Mouse (Mus musculus) olfactory bulb, adult 2 months (tissue): Measurements from ENCODE around the gene Patl1. TPM values are rescaled to one million over a fixed set of nuclear protein-coding genes. Genes with fewer than 3 reads are reported as not detected.
"Not testable (repeated sequence)": the region's sequence is repeated elsewhere in the genome, so short reads cannot be mapped to it uniquely, and the experiment has no call there.

ENCODE experiments used
- H3K27ac ChIP-seq: fragments of 200-500 bp; 2 replicates; pipeline ENCODE4 v1.5.1; 2012; ENCODE audit warnings: low read depth, low read length; ENCODE audit not compliant: insufficient read depth
- H3K4me1 ChIP-seq: fragments of 200-500 bp; 2 replicates; pipeline ENCODE4 v1.6.1; 2012; ENCODE audit warnings: low read length; ENCODE audit not compliant: control insufficient read depth, insufficient read depth
- H3K4me3 ChIP-seq: fragments of 200-500 bp; 2 replicates; pipeline ENCODE4 v1.5.1; 2012; ENCODE audit warnings: mild to moderate bottlenecking, low read depth, low read length, moderate library complexity; ENCODE audit not compliant: insufficient read depth
- CTCF ChIP-seq: fragments of 200-500 bp; IDR thresholded peaks from 2 replicates; pipeline ENCODE4 v1.5.1; 2012; ENCODE audit warnings: low read depth, mild to moderate bottlenecking, low read length, moderate library complexity; ENCODE audit not compliant: insufficient read depth
- POLR2A ChIP-seq: fragments of 200-500 bp; IDR thresholded peaks from 2 replicates; pipeline ENCODE4 v1.6.1; 2012; ENCODE audit warnings: mild to moderate bottlenecking, low read depth, low read length, moderate library complexity; ENCODE audit not compliant: insufficient read depth
- WGBS: fragments of 180-500 bp; shearing (Covaris S2); methylation state at CpG from one replicate; pipeline ENCODE4 v1.1.7; 2018; 5-methylcytosine and 5-hydroxymethylcytosine counted together
- polyA plus RNA-seq: library from polyadenylated mRNA; stranded (reverse); fragments of >200 nt; gene quantifications from 2 replicates; pipeline ENCODE4 v1.2.4, GENCODE M21; 2012; ENCODE audit warnings: low replicate concordance; ENCODE audit not compliant: missing spikeins, insufficient read depth, insufficient read length

Gene Patl1
- polyA plus RNA-seq, 1 experiment: not detected

DNA sequence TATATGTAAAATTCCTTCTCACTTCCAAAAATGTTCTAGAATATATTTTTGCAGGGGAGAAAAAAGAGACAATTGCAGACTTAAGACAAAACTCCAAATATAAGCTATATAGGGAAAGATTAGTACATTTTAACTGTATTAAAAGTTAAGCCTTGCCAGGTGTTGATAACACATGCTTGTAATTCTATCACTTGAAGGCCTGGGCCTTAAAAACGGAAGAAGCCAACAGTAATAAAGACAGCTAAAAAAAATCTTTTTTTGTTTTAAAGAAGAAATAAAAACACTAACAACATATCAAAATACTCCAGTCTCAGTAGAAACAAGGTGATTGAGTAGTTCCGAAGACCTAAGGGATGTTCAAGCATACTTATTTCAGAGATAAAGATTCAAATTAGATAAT lies 14.2 kb downstream of the Patl1 start:
- 85% methylated on average over 2 of the region's 2 CpGs for WGBS
- H3K4me3 ChIP-seq: no peak overlapping the region
- H3K4me1 ChIP-seq: no peaks in the 10 kb centered on the region
- H3K27ac ChIP-seq: no peak overlapping the region
- TF ChIP-seq POLR2A: no peak
- no peak for TF ChIP-seq CTCF

DNA sequence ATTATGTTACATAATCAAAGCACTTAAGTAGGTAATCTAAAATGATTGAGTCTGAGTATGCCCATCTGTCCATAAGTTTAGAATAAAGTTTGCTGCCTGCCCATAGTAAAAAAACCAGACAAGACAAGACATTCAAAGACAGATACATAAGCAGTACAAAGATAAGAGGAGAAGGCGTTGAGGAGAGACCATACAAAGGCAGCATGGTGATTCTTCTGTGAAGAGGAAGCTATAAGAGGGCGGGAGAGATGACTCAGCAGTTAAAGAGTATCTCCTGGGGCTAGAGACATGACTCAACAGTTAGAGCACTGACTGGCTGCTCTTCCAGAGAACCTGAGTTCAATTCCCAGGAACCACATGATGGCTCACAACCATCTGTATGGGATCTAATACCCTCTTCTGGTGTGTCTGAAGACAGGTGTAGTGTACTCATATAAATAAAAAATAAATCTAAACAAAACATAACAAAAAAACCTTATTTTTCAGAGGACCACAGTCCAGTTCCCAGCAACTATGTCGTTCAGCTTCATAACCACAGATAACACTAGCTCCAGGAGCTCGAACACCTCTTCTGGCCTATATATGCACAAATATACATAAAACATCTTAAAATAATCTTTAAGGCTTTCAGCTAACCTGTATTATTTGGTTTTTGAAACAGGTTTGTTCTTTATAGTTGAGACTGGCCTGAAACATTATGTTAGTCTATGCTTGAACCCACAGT lies 16.0 kb downstream of the Patl1 start:
- Histone ChIP-seq H3K27ac (no peak overlapping the region), H3K4me1 (no peaks in the 10 kb centered on the region), H3K4me3 (no peak overlapping the region)
- TF ChIP-seq CTCF (no peak), POLR2A (no peak)
- 88% methylated on average over 4 of the region's 4 CpGs for WGBS

DNA sequence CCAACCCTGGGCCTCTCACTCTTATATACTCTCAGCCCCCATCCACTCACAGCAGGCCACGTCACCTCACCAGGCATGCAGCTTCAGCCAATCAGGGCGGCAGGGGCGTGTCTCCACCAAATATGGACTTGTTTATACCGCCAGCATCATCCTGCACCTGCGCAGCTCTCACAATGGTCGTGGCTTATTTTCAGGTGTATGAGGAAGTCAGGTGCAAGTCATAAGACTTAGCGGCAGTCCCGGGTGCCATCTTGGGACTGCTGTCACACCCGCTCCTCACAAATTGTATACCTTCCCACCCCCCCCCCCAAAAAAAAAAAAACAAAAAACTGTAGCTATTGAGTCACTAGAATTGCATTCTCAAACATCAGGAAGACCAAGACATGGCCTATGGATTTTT lies 34.3 kb downstream of the Patl1 start:
- H3K27ac ChIP-seq, H3K4me1 ChIP-seq, H3K4me3 ChIP-seq: not testable (repeated sequence)
- 93% methylated on average over 9 of the region's 9 CpGs for WGBS

DNA sequence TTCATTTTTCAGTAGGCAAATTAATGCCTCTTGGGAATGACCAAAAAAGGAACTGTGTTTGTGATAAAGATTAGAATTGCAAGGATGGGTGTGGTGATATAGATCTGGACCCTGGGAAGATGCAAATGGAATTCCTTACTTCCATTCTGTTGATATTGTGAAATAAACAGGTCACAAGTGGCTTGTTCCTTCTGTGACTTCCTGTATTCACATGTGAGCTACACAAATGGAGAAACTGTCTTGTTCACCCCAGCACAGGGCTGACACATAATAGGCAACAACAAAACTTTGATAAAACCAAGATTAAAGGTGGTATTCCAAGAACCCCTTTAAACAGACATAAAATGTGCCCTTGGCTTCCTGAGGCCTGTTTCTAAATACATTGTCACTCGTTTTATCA lies 37.7 kb downstream of the Patl1 start:
- Histone ChIP-seq H3K27ac (no peak overlapping the region), H3K4me1 (no peaks in the 10 kb centered on the region), H3K4me3 (no peak overlapping the region)
- TF ChIP-seq CTCF (no peak), POLR2A (no peak)
- WGBS: 59% methylated on average over 1 of the region's 1 CpGs

DNA sequence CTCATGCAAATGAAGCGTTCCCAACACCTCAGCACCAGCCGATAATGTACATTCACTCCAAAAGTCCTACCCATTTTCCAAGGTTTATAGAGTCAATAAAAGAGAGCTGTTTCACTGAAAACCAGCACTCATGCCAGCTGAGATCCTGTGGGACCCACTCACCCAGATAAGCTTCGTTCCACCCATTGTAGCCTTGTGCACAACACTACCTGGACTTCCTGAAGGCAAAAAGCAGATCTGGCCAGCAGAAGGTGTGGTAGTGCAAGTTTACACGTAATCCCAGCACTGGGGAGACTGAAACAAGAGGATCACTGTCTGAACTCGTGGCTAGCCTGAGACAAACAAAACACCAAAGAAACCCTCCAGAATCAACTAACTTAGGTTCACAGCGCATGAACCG lies 38.5 kb downstream of the Patl1 start:
- 76% methylated on average over 7 of the region's 7 CpGs for WGBS
- no peak for TF ChIP-seq CTCF
- no peak for TF ChIP-seq POLR2A
- H3K4me1 ChIP-seq: no peaks in the 10 kb centered on the region
- H3K27ac ChIP-seq: no peak overlapping the region
- no peak overlapping the region for H3K4me3 ChIP-seq

DNA sequence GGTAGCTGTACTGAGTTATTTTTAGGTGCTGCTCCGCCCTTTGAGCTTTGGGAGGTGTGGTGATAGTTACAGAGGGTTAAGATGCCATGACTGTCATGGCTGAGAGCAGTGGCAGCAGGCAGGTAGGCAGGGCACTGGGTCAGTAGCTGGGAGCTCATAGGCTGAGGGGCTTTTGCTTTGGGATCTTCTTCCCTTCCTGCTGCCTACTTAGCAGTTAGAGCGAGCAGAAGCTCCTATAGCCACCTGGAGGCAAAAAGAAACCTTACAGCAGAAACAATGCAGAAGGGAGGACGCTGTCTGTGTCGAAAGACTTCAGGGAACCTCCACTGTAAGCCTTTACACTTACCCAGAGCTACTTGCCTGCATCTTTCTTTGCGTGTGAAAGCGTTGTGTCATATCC lies 42.0 kb downstream of the Patl1 start:
- Histone ChIP-seq H3K4me1 (no peaks in the 10 kb centered on the region), H3K4me3 (no peak overlapping the region), H3K27ac (no peak overlapping the region)
- 53% methylated on average over 6 of the region's 6 CpGs for WGBS
- TF ChIP-seq POLR2A (no peak), CTCF (no peak)

DNA sequence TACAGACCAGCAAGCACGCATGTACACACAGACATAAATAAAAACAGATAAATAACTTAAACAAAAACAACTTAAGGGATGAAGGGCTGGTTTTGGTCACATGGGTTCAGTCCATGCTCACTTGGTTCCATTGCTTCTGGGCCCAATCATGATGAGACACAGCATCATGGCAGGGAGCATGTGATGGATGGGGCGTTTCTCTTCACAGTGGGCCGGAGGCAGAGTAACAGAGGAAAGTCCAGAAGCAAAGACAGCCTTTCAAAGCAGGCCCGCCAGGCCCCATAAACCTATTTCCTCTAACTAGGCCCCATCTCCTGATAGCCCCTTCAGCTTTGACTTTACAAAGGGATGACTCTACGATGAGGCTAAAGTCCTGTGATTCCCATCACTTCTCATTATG lies 44.4 kb downstream of the Patl1 start:
- 87% methylated on average over 5 of the region's 5 CpGs for WGBS
- Histone ChIP-seq H3K4me1 (no peaks in the 10 kb centered on the region), H3K4me3 (no peak overlapping the region)

DNA sequence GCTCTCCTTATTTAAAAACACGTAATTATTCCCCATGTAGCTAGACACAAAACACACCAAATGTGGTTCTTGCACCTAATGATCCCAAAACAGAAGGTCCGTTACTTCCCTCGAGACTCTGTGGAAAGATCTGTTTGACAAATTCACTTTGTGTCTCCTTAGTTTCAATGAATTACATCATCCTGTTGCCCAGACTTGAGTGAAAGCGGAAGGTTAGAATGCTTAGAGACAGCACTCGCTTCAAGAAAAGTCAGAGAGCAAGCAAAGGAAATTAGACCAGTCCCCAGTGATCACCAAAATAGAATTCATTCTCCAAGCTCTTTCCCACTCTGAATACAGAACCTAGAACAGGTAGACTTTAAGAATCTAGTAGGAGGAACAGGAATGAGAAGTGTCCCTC lies 45.2 kb downstream of the Patl1 start:
- WGBS: 88% methylated on average over 5 of the region's 5 CpGs
- no peak overlapping the region for H3K27ac ChIP-seq
- no peaks in the 10 kb centered on the region for H3K4me1 ChIP-seq
- TF ChIP-seq POLR2A: no peak
- H3K4me3 ChIP-seq: no peak overlapping the region

More for the DNA sequence above, 44.4 kb downstream of the Patl1 start:
- TF ChIP-seq POLR2A: no peak
- TF ChIP-seq CTCF: no peak
- H3K27ac ChIP-seq: no peak overlapping the region

DNA sequence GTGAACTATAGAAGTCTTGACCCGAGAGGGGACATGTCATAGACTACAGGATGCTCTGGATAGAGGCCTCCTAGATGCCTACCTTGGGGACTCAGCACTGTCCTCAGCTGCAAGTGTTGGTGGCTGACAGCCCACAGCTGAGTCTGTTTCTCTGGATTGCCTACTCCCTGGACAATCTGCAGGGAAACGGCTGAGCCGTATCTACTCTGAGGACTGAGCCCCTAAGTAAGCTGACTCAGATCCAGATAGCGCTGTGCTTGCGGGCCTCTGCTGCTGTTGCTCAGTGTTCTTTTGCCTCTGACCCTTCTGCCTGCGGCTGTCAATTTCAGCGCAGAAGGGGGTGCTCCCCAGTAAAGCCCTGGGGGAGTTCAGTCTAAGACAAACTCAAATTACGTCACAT lies 45.6 kb downstream of the Patl1 start:
- TF ChIP-seq POLR2A (no peak), CTCF (no peak)
- Histone ChIP-seq H3K27ac (no peak overlapping the region), H3K4me3 (no peak overlapping the region), H3K4me1 (no peaks in the 10 kb centered on the region)
- WGBS: 84% methylated on average over 8 of the region's 8 CpGs

DNA sequence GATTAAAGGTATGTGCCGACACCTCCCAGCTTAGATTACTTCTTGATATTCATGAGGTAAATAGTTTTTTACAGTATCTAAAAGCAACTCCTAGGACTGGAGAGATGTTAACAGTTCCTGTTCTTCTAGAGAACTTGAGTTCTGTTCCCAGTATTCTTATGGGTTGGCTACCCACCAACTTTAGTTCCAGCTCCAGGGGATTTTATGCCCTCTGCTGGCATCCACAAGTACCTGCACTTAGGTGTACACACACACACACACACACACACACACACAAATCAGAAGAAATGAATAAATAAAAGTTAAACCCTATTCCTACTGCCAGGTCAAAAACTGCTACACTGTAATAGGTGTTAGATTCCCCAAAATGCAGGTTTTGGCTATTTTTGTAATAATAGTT lies 52.1 kb downstream of the Patl1 start:
- 100% methylated on average over 1 of the region's 1 CpGs for WGBS
- Histone ChIP-seq H3K4me1 (peaks cover 2% of the 10 kb centered on the region; the same call in 1 of the 2 replicates), H3K4me3 (no peak overlapping the region), H3K27ac (no peak overlapping the region)
- TF ChIP-seq POLR2A: no peak
- TF ChIP-seq CTCF: no peak
